Mouse (Mus musculus) heart, adult 11 months (tissue): Measurements from ENCODE around the gene Arhgap21.

Experiments used
- DNase-seq: peaks from one replicate; pipeline ENCODE4 v3.0.0; 2022

The Arhgap21 gene

DNA sequence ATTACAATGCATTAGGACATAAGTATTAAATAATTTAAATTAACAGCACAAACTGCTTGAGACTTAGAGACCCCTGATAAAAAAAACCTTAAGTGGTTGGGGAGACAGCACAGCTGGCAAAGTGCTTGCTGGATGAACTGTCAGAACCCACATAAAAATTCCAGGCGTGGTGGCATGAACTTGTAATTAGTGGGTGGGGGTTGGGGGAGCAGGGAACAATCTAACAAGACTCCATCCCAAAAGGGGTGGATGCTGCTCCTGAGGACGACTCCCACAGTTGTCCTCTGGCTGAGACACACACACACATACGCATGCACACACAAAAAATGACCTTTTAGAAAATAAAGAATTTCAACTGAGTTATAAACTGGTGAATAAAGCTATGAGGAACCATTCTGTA, 79.9 kb downstream of the Arhgap21 start:
- peak; percentile 74 for DNase-seq

GRCm38 (mm10) chr2:20883288-20883687, 85.4 kb downstream of the Arhgap21 start:
- peak; percentile 18 for DNase-seq

GRCm38 (mm10) chr2:20879877-20880605, 88.6 kb downstream of the Arhgap21 start:
- no peak for DNase-seq

DNA sequence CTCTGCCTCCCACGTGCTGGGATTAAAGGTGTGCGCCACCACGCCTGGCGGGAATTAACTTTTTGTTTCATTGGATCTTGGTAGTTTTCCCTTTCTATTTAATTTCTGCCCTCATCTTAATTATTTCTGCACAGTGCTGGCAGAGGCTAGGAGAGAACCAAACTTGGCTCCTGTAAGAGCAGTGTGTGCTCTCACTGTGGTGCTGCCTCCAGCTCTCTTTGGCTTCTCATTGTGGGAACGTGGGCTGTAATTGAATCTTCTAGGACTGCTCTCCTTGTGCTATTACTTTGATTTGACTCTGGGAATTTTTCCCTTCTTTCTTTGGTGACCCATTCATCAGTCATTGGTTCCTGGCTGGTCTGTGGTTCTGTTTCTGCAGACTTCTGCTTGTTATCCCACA, 94.1 kb downstream of the Arhgap21 start:
- peak; percentile 54 for DNase-seq

DNA sequence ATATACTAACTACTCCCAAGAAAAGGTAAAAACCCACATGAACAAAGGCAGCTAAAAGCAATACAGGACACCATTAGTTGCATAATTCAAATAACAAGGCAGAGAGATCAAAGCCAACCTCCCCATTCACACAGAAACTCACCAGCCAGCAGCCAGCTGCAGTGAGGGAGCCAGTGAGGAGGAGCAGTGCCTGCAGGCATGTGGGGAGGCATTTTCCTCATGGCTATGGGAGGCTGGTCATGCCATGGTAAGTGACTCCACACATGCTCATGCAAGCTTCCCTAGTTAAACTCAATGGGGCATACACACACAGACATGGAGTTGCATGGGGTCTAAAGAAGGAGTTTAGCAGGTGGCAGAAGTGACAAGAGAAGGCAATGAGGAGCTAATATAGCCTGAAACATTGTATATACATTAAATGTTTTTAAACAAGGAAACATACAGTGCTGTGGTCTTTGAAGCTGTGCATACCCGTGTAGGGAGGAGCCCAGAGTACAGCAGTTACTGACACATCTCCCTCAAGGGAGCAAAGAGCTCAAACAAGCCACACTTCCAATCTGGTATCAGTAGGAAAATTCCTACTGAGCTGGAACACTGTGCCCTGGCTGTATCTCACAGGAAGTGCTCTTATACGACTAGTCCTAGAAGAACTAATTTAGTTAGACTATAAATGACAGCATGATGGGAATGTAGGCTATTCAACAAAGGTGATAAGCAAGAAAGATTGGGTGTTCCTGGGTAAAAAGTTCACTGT, 99.3 kb downstream of the Arhgap21 start:
- DNase-seq, result peak; percentile 80

DNA sequence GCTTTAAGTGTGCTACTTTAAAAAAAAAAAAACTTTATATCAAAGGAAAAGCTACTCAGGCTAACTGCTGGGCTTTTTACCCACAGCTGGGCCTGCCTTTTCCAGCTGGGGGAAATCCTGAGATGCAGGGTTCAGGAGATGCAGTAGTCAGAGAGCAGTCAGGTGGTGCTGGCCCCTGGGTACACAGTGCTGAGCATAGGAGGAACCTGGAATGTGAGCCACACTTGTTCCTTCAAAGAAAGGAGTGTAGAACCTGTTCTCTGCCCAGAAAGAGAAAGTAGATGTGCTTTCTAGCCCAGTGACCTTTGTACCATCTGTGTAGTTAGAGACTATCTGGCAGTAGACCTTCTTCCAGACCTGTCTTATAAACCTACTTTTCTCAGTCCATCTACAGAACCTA, 100.6 kb downstream of the Arhgap21 start:
- peak; percentile 64 for DNase-seq

GRCm38 (mm10) chr2:20865795-20866194, 102.9 kb downstream of the Arhgap21 start:
- peak; percentile 52 for DNase-seq

- no peak for DNase-seq
Observed at GRCm38 (mm10) chr2:20864569-20864968, 104.1 kb downstream of the Arhgap21 start.

- DNase-seq, result peak; percentile 76
Observed at GRCm38 (mm10) chr2:20860756-20861155, 107.9 kb downstream of the Arhgap21 start.

- DNase-seq, result peak; percentile 88
Observed at GRCm38 (mm10) chr2:20849346-20849745, 119.3 kb downstream of the Arhgap21 start.

- peak; percentile 5 for DNase-seq
Observed at GRCm38 (mm10) chr2:20831608-20832406, 136.9 kb downstream of the Arhgap21 start.

- DNase-seq, result peak; percentile 41
Observed at GRCm38 (mm10) chr2:20830882-20831281, 137.8 kb downstream of the Arhgap21 start.

DNA sequence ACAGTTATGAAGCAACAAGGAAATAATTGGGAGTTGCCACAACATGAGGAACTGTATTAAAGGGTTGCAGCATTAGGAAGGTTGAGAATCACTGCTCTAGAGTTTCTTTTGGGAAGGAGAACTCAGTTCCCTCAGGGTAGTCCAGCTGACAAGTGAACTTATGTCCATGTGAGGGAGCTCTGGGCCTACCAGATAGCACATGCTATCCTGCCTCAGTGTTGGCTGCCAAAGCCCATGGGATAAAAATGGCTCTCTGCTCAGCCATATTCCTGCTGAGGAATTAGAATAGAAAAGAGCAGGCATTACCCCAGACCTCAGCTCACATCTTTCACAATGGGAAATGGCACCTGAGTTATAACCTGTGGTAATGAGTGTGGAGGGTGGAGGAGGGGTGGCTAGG, 142.4 kb downstream of the Arhgap21 start:
- peak; percentile 72 for DNase-seq

DNA sequence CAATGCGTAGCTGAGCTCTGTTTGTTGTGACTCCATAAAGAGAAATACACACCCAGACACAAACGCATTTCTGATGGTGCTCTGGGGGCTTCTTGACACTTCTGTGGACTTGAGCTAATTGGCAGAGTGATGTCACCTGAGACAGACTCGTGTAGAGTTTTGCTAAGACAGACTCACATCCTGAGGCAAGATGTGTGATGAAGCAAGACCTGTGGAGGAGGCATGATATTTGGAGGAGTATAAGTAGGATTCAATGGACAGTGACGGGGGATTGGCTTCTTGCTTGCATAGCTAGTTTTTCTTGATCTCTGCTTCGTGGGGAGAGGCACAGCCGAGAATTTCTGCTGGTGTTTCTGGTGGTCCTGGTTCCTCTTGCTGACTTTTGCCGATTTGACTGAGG, 150.5 kb downstream of the Arhgap21 start:
- no peak for DNase-seq

DNA sequence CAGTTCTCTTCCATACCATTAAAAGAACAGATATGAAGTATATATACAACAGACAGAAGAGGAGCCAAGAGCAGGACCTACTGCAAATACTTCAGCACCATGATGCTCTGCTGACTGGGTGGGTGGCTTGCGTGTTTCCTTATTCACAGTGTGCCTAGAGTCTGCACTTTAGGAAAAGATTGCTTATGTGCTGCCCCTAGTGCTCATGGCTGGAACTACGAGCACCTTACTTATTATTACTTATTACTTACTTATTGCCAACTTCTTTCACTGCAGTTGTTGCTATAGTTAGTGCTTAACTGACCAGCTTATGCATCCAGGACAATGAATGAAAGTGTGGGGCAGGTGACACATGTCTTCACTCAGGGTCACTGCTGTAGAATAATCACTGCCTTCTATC, 154.7 kb downstream of the Arhgap21 start:
- DNase-seq, result no peak

DNA sequence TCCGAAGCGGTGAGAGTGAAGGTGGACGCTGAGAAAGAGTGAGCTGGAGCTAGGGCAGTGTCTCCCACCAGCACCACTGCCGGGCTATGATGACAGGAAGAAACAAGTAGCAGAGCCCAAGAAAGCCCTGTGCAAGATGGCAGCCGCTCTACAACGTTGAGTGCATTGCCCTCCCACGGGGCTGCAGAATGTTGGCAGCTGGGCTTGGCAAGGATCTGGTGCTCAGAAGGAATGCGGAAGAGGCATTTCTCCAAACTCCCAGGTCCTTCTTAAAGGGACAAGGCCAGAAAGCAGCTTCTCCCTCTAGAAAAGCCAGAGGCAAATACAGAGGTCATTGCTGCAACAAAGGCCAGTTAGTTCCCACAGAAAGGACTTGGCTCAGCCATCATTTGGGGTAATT, 157.2 kb downstream of the Arhgap21 start:
- DNase-seq, result peak; percentile 90

- peak; percentile 86 for DNase-seq
Observed at GRCm38 (mm10) chr2:20801236-20801890, 167.3 kb downstream of the Arhgap21 start.
